Mouse (Mus musculus) frontal cortex, postnatal 10 days (tissue): Measurements from ENCODE around the gene Tfpi.
"Not testable (repeated sequence)": the region's sequence is repeated elsewhere in the genome, so short reads cannot be mapped to it uniquely, and the experiment has no call there.

Experiments used
- DNase-seq, 2 experiments: peaks; one replicate each; pipeline ENCODE4 v3.0.0; 2022; ENCODE audit warnings: low spot score in 2 of 2, mixed read lengths in 1 of 2

The Tfpi gene

DNA sequence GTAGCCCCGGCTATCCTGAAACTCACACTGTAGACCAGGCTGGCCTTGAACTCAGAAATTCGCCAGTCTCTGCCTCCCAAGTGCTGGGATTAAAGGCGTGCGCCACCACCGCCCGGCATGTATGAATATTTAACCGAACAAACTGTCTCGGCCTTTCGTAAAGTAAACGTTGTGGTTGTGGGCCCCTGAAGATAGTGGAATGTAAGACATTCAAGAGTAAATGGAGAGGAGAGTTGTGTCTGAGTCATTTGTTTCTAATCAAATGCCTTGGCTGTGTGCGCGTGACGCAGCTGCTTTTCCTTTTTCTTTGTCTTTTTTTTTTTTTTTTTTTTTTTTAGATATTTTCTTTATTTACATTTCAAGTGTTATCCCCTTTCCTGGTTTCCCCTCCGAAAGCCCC is 88.0 kb downstream of the Tfpi start:
- not testable (repeated sequence) for DNase-seq

DNA sequence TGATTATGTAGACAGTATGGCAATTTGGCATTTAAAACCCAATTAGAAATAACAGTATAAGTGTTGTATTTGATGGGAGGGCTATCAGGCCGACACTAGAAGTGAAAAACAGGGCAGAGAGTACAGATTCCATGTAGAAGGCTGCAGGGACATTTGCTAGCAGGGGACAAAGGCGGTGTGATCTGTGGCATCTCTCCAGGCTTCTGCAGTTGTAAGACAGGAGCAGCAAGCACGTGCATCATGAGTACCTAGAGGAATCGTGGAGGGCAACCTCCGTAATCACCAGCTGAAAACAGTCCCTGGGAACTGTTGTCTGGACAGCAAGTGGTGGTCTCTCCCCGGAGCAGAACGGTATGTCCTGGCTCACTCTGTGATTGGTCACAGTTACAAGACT is 88.6 kb downstream of the Tfpi start:
- DNase-seq, result no peak

DNA sequence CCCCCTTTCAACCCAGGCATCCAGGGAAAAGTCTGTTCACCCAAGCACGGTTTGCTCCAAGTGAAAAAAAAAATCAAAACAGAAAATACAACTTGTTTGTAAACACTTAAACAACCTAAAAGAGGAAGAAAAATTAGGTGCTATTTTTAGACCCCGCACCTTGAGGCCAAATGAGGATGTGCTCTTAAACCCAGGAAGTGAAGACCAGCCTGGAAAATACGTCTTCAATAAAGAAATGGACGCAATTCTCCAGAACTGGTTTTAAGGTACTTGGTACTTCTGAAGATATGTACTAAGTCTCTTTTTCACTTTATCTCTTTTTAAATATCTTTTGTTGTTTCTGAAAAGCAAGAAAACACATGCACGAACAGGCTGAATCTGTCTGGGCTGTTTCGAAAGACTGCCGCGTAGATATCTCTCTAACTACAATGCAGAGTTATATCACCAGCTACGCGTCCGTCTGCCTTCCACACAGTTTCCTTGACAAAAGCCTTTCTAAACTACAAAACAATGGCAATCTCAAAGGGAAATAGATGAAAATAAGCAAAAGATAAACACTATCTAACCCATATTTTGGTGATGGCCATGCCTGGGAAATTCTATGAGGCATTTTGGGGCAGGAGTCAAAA is 89.1 kb downstream of the Tfpi start:
- DNase-seq, result no peak

DNA sequence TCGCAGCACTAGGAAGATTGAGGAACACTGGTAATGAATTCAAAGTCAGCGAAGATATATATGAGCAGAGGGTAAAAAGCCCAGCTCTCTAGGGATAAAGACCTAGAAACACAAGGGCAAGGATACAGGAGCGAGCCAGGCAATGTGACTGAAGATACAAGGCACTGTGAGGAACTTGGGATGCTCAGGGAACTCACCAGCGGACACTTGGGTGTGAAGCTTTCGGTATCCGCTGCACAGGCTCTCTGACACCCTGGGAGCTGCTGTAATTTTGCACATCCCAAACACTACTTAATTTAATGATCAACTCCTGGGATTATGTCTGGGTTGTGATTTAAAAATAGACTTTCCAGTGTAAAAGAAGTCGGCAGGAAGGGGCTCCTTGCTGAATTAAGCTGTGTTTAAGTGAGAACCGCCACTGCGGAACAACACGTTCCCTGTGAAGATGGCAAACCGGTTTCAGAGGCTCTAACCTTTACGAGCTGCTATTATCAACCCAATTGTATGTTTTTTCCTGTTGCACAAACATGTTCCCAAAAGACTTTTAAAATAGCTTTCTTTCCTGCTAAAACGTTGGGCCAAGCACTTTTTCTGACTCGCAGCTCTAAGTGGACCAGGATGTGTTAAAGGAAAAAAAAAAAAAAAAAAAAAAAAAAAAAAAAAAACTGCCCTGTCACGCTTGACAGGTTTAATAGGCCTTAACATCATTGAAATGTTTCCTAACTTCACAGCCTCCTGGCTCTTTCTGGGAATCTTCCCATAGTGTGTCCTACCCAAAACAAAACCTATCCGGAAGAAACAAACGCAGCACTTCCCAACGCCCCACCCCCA is 89.8 kb downstream of the Tfpi start:
- no peak for DNase-seq

DNA sequence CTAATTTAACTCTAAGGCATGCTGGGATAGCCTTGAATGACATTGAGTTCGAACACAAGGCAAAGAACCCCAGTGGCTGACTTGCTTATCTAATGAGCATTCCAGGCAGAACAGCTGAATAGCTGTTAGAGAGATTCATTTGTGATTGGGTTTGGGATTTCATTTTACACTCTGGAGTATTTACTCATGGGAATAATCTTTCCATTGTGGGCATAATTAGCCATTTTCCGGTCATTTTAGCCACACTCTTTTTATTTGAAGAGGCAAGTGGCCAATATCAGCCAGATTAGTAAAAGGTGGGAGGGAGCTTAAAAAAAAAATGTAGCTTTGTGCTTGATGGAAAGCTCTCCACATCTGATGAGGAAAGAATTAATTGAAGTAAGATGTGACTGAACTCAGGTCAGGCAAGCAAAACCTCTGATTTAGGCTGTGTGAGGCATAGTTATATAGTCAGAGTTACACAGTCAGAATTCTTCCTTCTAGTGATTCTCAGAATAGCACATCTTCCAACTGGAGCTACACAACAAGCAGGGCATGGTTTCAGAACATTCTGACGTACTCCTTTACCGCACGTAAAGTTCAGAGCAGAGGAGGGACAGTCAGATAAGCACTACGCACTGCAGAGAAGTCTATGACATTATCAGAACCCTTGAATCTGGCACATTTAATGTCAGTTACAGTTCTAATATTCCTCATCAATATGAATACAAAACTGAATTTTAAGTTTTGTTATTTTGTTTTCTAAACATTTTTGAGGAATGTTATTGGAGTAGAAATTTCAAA is 91.5 kb downstream of the Tfpi start:
- no peak for DNase-seq

DNA sequence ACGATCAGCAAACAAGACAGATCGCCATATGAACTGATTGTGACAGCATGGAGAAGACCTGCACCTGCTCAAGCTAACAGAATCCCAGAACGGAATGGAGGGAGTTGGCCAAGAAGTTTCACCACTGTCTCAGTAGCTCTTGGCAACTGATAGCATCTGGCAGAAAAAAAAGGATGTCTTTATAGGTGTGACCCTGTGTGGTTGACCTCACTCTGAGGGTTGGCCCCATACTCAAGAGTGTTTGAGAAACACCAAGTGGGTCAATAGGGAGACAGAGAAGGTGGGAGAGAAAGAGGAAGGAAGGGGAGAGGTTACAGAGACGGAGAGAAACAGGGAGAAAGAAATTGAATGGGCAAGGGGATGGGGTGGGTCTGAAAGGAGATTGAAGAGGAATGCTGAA is 92.7 kb downstream of the Tfpi start:
- no peak for DNase-seq
